Mouse (Mus musculus) stomach, postnatal 0 days (tissue): ENCODE measurements at regions not wholly inside any gene's neighbourhood (a gene's known extent, or its start where the extent isn't known, plus 50 kb on each side); places are given as distances from the start of the nearest gene placed in this dataset.

ENCODE experiments used
- CTCF ChIP-seq: IDR thresholded peaks from 2 replicates; pipeline ENCODE4 v1.5.1; 2016; ENCODE audit warnings: antibody characterized with exemption, low read depth, mild to moderate bottlenecking, moderate library complexity
- EP300 ChIP-seq: optimal IDR thresholded peaks from 2 replicates; pipeline ENCODE3; 2016; ENCODE audit warnings: antibody characterized with exemption

DNA sequence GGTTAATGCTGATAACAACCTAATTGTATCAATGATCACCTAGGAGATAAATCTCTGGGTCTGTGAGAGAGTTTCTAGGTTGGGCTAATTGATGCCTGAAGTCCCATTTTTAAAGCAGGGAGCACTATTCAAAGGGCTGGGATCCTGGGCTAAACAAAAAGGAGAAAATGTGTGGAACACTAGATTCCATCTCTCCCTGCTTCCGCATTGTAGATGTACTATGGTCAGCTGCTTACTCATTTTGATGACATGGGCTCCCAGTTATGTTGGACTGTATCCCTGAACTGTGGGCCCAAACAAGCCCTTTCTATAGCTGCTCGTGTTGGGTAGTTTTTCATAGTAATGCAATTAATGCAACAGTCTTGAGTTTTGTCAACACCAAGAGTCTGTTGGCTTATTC, 1047.1 kb downstream of the Synb start:
- TF ChIP-seq CTCF (no peak), EP300 (no peak)
